Mouse (Mus musculus) CD4-positive naive resting alpha-beta T cell, adult 57 days (primary cell): ENCODE measurements around the gene Phldb1. TPM values are rescaled to one million over a fixed set of nuclear protein-coding genes. Genes with fewer than 3 reads are reported as not detected.

ENCODE experiments used
- total RNA-seq: library from RNA; stranded (reverse); gene quantifications from one replicate; pipeline ENCODE4 v1.2.4, GENCODE M21; 2023

Phldb1 gene
- total RNA-seq: 5.0 TPM

GRCm38 (mm10) chr9:44734524-44735494, at the start of gene Phldb1:
TSS of gene Phldb1 (minus strand) at chr9:44735198.

DNA sequence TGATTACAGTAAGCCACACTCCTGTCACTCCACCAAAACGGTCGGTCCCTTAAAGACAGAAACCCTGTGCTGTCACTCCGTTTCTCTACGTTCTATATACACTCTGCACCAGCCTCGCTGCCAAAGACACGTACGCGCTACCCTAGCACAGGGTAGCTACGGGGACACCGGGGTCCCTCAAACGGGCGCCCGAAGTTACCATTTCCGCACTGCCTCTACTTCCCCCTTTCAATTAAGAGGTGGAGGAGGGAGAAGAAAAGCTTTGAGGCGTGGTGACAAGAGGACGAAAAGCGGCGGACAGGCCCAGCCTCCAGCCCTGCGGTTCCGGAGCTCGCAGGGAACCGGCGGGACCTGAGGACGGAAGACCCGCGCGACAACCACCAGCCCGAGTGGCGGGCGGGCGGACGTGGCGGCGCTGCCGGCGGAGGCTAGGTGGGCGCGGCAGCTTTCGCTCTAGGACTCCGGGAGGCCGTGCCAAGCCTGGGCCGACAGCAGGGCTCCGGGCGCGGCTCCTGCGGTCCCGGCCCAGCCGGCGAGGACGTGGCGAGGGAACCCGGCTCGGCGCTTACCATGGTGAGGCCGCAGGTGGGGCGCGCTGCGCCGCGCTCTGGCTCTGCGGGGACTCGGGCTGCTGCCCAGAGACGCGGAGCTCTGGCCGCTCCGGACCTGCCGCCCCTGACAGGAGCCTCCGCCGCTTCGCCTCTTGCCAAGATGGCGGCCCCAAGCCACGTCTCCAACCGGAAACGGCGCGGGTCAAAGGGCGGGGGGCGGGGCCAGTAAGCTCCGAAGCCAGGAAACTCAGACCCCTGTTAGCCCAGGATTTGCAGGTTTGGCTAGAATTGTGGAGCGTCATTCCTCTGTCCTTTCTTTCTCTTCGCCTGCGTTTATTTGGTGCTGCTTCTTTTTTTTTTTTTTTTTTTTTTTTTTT, 32.4 kb upstream of the Phldb1 start, which contains the start of the genes Arcn1 and Ift46:
Arcn1 (minus strand) TSS at position 745 of the 928 bp plus-strand sequence.
Ift46 (plus strand) TSS at position 808 of the 928 bp plus-strand sequence.

DNA sequence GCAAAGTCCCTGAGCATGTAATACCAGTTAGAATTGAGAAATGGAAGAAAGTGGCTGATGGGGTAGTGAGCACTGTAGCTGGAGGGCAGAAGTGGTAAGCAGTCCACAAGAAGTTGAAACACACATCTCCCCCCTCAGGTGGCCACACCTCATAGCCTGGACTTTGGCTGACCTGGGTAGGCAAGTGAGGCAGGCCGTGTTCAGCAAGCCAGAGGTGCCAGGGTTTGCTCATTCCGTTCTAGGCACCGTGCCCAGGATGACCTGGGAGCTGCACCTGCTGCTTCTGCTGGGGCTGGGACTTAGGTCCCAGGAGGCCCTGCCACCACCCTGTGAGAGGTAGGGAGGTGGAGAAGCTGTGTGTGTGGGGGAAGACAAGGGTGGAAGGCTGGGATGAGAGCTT, 62.0 kb downstream of the Phldb1 start, which contains the start of gene Treh:
Treh (plus strand) TSS at position 229 of the 400 bp plus-strand sequence.

Other genes with a start within 250 kb of the Phldb1 start
- gene Cxcr5, start 173.3 kb downstream of the Phldb1 start, total RNA-seq: 15.1 TPM
- gene Ddx6, start 130.3 kb downstream of the Phldb1 start, total RNA-seq: 223 TPM
- gene Treh, start 62.0 kb downstream of the Phldb1 start, total RNA-seq: not detected
- gene Arcn1, start 32.6 kb upstream of the Phldb1 start, total RNA-seq: 120 TPM
- 66.4 TPM for gene Ift46, start 32.7 kb upstream of the Phldb1 start, total RNA-seq
- gene Tmem25, start 64.1 kb upstream of the Phldb1 start, total RNA-seq: 0.65 TPM
- gene Ttc36, start 67.9 kb upstream of the Phldb1 start, total RNA-seq: 3.5 TPM
- gene Kmt2a, start 146.1 kb upstream of the Phldb1 start, total RNA-seq: 156 TPM
- 145 TPM for gene Atp5l, start 185.5 kb upstream of the Phldb1 start, total RNA-seq
- gene Ube4a, start 230.4 kb upstream of the Phldb1 start, total RNA-seq: 118 TPM
- 487 TPM for gene Cd3g, start 245.2 kb upstream of the Phldb1 start, total RNA-seq
- 428 TPM for gene Cd3d, start 246.6 kb upstream of the Phldb1 start, total RNA-seq